Mouse (Mus musculus) forebrain, embryonic 10.5 days (tissue): Measurements from ENCODE around the gene Usp45. TPM values are rescaled to one million over a fixed set of nuclear protein-coding genes. Genes with fewer than 3 reads are reported as not detected.
"Not testable (repeated sequence)": the region's sequence is repeated elsewhere in the genome, so short reads cannot be mapped to it uniquely, and the experiment has no call there.

Source experiments
- DNase-seq: peaks from one replicate; pipeline ENCODE4 v3.0.0-alpha.2; 2017; ENCODE audit warnings: low spot score; ENCODE audit errors: extremely low spot score
- H3K27ac ChIP-seq: fragments of 300-500 bp; sonication (generic); 2 replicates; pipeline ENCODE4 v1.5.1; 2016; ENCODE audit warnings: mild to moderate bottlenecking
- H3K27me3 ChIP-seq: fragments of 300-500 bp; sonication (generic); 2 replicates; pipeline ENCODE4 v1.6.1; 2016; ENCODE audit warnings: mild to moderate bottlenecking; ENCODE audit not compliant: poor library complexity, severe bottlenecking
- H3K36me3 ChIP-seq: fragments of 300-500 bp; sonication (generic); replicated peaks from 2 replicates; pipeline ENCODE4 v1.6.1; 2016; ENCODE audit warnings: mild to moderate bottlenecking, moderate library complexity
- H3K4me1 ChIP-seq: fragments of 300-500 bp; sonication (generic); 2 replicates; pipeline ENCODE4 v1.6.1; 2016
- H3K4me3 ChIP-seq: fragments of 300-500 bp; sonication (generic); 2 replicates; pipeline ENCODE4 v1.5.1; 2016; ENCODE audit warnings: mild to moderate bottlenecking, moderate library complexity
- H3K9me3 ChIP-seq: fragments of 300-500 bp; sonication (generic); 2 replicates; pipeline ENCODE4 v1.6.1; 2016; ENCODE audit warnings: mild to moderate bottlenecking, moderate library complexity
- WGBS: fragments of 180-500 bp; shearing (Covaris S2); methylation state at CpG from one replicate; pipeline ENCODE4 v1.1.7; 2016; 5-methylcytosine and 5-hydroxymethylcytosine counted together
- polyA plus RNA-seq: library from polyadenylated mRNA; unstranded; fragments of >200 nt; fragmentation: Nextera tagmentation; extraction: Ambion mirVana; gene quantifications from 2 replicates; pipeline ENCODE4 v1.2.1, GENCODE M21; 2016

The Usp45 gene
- 12.0 and 12.4 TPM in 2 replicates for polyA plus RNA-seq

DNA sequence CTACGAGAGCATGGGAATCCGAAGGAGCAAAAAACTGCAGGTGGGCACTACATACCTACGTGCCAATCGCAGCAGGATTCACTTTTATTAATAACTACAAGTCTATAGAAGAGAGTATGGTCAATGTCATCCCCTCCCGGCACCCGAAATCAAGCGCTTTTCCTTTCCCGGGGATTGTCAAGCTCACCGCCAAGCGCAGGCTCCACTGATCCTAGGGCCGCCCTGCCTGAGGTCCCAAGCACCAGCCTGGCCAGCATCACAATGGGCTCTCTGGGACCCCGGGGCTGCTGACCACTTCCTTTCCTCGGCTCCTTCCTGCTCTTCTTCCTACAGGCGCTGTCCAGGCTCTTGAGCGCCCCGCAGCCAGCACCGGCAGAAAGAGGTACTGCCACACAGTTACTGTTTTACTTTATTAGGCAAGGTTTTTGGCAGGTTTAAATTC, at the start of gene Usp45, which contains the start of gene Tstd3:
Usp45 (plus strand) TSS at position 294 of the 442 bp plus-strand sequence.
Tstd3 (minus strand) TSS at position 350 of the 442 bp plus-strand sequence.
- peak within 1 kb of the TSS; percentile 81 for H3K27ac ChIP-seq
- H3K4me3 ChIP-seq, result peak within 1 kb of the TSS; percentile 68
- H3K36me3 ChIP-seq, result peaks cover 2% of the 10 kb centered on the region; the same call in 1 of the 2 replicates
- peak; percentile 78 for DNase-seq
- H3K9me3 ChIP-seq, result no peaks in the 10 kb centered on the region
- no peaks in the 10 kb centered on the region for H3K27me3 ChIP-seq
- H3K4me1 ChIP-seq, result peaks cover 8% of the 10 kb centered on the region
- WGBS, result 1% methylated on average over 17 of the region's 17 CpGs

- 45% methylated on average over 7 of the region's 7 CpGs for WGBS
- no peaks in the 10 kb centered on the region for H3K27me3 ChIP-seq
- H3K27ac ChIP-seq, result peak overlapping the region; percentile 15; the same call in 1 of the 2 replicates
- H3K36me3 ChIP-seq, result no peaks in the 10 kb centered on the region
- no peaks in the 10 kb centered on the region for H3K4me1 ChIP-seq
- DNase-seq, result peak; percentile 31
- H3K9me3 ChIP-seq, result no peaks in the 10 kb centered on the region
- peak overlapping the region; percentile 5; the same call in 1 of the 2 replicates for H3K4me3 ChIP-seq
These were observed 44.1 kb upstream of the Usp45 start for GRCm38 (mm10) chr4:21722752-21723334.

GRCm38 (mm10) chr4:21726912-21727614, 39.9 kb upstream of the Usp45 start:
- peaks cover 11% of the 10 kb centered on the region for H3K4me1 ChIP-seq
- H3K27me3 ChIP-seq, result no peaks in the 10 kb centered on the region
- peak overlapping the region; percentile 89 for H3K27ac ChIP-seq
- DNase-seq, result peak; percentile 35
- peak overlapping the region; percentile 89 for H3K4me3 ChIP-seq
- WGBS, result 1% methylated on average over 22 of the region's 22 CpGs
- H3K9me3 ChIP-seq, result no peaks in the 10 kb centered on the region
- H3K36me3 ChIP-seq, result peaks cover 5% of the 10 kb centered on the region; the same call in 1 of the 2 replicates

- no peaks in the 10 kb centered on the region for H3K9me3 ChIP-seq
- H3K27me3 ChIP-seq, result no peaks in the 10 kb centered on the region
- H3K36me3 ChIP-seq, result peaks cover 9% of the 10 kb centered on the region
- H3K27ac ChIP-seq, result peak within 1 kb of the TSS; percentile 89
- H3K4me1 ChIP-seq, result peaks cover 11% of the 10 kb centered on the region
- H3K4me3 ChIP-seq, result peak within 1 kb of the TSS; percentile 89
- WGBS, result under 1% methylated on average over 37 of the region's 37 CpGs
- DNase-seq, result peak; percentile 95
These were observed 39.3 kb upstream of the Usp45 start, which contains the start of gene Ccnc for GRCm38 (mm10) chr4:21727615-21728165. Ccnc (plus strand) TSS chr4:21727701.

- Histone ChIP-seq H3K36me3 (peaks cover 68% of the 10 kb centered on the region), H3K27ac (no peak overlapping the region), H3K4me1 (no peaks in the 10 kb centered on the region), H3K9me3 (no peaks in the 10 kb centered on the region; the same call in 1 of the 2 replicates), H3K4me3 (no peak overlapping the region), H3K27me3 (no peaks in the 10 kb centered on the region)
- WGBS, result 95% methylated on average over 4 of the region's 4 CpGs
- no peak for DNase-seq
These were observed 27.8 kb upstream of the Usp45 start for GRCm38 (mm10) chr4:21739169-21739568.

- not testable (repeated sequence) for H3K4me3 ChIP-seq, H3K27me3 ChIP-seq, DNase-seq, H3K4me1 ChIP-seq, H3K27ac ChIP-seq, H3K9me3 ChIP-seq
- H3K36me3 ChIP-seq, result peaks cover 57% of the 10 kb centered on the region
- 98% methylated on average over 8 of the region's 8 CpGs for WGBS
These were observed 22.8 kb upstream of the Usp45 start for GRCm38 (mm10) chr4:21744142-21744541.

DNA sequence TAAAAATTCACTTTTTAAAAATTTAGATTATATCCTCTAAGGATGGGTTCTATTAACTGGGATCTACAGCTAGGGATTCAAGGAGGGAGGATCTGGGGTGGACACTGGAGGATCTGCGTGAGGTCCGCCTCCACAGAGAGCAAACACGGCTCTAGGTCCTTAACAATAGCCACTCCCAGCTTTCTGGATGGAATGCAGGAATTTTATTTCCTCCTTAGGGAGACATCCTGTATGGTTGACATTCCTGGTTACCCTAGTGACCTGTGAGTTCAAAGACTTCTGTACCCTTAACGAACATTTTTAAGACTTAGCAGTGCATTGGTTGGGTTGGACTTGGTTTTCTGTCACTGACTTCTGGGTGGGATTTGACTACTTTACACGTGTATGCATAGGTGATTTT, 21.2 kb upstream of the Usp45 start:
- Histone ChIP-seq H3K27me3 (no peaks in the 10 kb centered on the region), H3K36me3 (peaks cover 48% of the 10 kb centered on the region), H3K4me3 (no peak overlapping the region), H3K4me1 (no peaks in the 10 kb centered on the region), H3K9me3 (no peaks in the 10 kb centered on the region; the same call in 1 of the 2 replicates), H3K27ac (no peak overlapping the region)
- 88% methylated on average over 5 of the region's 5 CpGs for WGBS
- no peak for DNase-seq

DNA sequence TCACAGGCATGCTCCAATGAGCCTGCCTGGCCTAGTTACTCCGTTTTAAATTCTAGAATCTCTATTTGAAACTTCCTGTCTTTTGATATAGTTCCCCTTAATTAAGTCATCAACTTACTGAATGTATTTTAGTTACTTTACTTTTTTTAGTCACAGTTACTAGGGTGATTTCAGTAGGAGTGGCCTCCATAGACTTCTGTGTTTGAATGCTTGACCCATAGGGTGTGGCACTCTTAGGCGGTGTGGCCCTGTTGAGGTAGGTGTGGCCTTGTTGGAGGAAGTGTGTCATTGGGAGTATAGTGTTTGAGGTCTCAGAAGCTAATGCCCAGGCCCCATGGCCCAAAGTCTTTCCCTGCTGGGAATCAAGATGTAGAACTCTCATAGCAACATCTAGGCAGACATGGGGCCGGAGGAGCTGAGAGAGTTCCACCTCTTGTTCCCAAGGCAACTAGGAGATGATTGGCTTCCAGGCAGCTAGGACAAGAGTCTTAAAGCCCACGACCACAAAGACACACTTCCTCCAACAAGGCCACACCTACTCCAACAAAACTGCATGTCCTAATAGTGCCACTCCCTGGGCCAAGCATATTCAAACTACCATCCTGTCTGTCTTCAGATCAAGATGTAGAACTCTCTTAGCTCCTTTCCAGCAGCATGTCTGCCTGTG, 11.7 kb upstream of the Usp45 start:
- H3K4me3 ChIP-seq, result no peak overlapping the region
- peaks cover 34% of the 10 kb centered on the region for H3K36me3 ChIP-seq
- 76% methylated on average over 4 of the region's 4 CpGs for WGBS
- H3K27me3 ChIP-seq, result no peaks in the 10 kb centered on the region
- peaks cover 4% of the 10 kb centered on the region; the same call in 1 of the 2 replicates for H3K9me3 ChIP-seq
- H3K27ac ChIP-seq, result no peak overlapping the region
- no peaks in the 10 kb centered on the region for H3K4me1 ChIP-seq
- DNase-seq, result no peak

DNA sequence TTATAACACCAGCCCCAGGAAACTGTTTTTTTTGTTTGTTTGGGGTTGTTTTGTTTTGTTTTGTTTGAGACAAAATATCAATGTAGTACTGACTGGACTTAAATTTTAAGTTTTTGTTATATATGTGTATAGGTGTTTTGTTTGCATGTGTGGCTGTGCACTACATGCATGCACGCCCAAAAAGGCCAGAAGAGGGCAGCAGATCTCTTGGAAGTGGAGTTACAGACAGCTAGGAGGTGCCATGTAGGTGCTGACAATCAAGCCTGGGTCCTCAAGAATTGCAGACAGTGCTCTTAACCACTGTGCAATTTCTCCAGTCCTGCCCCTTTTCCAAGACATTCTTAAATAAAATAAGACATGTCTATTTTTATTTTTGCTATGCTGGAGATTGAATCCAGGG, 8.1 kb upstream of the Usp45 start:
- Histone ChIP-seq H3K36me3 (peaks cover 27% of the 10 kb centered on the region), H3K27ac (no peak overlapping the region), H3K27me3 (no peaks in the 10 kb centered on the region), H3K4me3 (no peak overlapping the region), H3K9me3 (peaks cover 4% of the 10 kb centered on the region; the same call in 1 of the 2 replicates), H3K4me1 (no peaks in the 10 kb centered on the region)
- 65% methylated on average over 1 of the region's 1 CpGs for WGBS
- no peak for DNase-seq

DNA sequence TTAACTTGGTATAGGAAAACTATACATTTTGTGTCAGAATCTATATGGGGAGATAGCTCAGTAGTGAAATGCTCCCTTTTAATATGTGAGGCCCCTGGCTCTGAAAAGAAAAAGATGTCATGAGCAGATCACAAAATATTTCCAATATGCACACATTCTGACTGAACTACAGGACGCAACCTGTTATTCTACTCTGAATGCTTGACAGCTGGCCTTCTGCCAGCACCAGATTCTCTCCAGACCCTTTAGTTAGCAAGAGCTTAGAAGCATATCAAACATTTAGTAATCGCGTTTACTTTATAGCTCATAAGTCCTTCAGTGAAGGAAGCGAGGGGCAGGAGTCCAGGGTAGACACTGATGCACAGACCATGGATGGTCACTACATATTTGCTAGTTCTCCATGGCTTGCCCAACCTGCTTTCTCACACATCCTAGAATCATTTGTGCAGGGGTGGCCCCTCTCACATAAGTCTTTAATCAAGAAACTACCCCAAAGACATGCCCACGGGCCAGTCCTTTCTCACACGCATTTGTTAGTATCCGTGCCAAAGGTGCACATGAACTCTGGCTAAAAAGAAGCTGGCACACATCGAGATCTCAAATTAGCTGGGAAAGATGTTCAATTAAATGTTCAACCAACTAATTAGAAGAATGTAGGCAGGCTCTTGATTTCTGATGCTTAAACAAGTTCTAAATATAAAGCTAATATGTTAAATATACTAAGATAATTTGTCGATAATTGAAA, 5.4 kb upstream of the Usp45 start:
- H3K4me3 ChIP-seq, result no peak overlapping the region
- WGBS, result 92% methylated on average over 9 of the region's 9 CpGs
- no peak overlapping the region for H3K27ac ChIP-seq
- no peaks in the 10 kb centered on the region for H3K27me3 ChIP-seq
- H3K4me1 ChIP-seq, result peaks cover 7% of the 10 kb centered on the region
- H3K9me3 ChIP-seq, result peaks cover 4% of the 10 kb centered on the region; the same call in 1 of the 2 replicates
- DNase-seq, result no peak
- H3K36me3 ChIP-seq, result peaks cover 28% of the 10 kb centered on the region

DNA sequence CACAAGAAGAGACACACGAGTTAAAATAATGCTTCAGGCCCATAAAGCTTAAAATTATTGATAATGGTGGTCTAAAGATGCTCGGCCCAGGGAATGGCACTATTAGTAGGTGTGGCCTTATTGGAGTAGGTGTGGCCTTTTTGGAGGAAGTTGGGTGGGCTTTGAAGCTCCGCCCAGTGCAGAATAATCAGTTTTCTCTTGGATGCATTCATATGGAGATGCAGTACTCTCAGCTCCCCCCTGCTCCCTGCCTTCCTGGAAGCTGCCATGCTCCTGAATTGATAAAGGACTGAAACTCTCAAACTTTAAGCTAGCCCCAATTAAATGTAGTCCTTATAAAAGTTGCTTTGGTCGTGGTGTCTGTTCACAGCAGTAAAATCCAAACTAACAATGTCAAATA, 3.1 kb upstream of the Usp45 start:
- Histone ChIP-seq H3K27ac (no peak overlapping the region), H3K9me3 (peaks cover 4% of the 10 kb centered on the region; the same call in 1 of the 2 replicates), H3K36me3 (peaks cover 14% of the 10 kb centered on the region), H3K4me3 (no peak overlapping the region), H3K4me1 (peaks cover 8% of the 10 kb centered on the region), H3K27me3 (no peaks in the 10 kb centered on the region)
- 78% methylated on average over 4 of the region's 4 CpGs for WGBS
- no peak for DNase-seq
